Mouse (Mus musculus): ENCODE results near the gene Rcsd1. TPM values are rescaled to one million over a fixed set of nuclear protein-coding genes. Genes with fewer than 3 reads are reported as not detected.

Gene Rcsd1
- polyA plus RNA-seq, 1 experiment from 2014 or later: 13.5 TPM

GRCm38 (mm10) chr1:165605108-165605507 lies 104.4 kb downstream of the Rcsd1 start:
- Histone ChIP-seq H3K4me1 (replicated peaks) (peaks cover 9% of the 10 kb centered on the region), H3K27me3 (no peaks in the 10 kb centered on the region), H3K9ac (no peak overlapping the region), H3K9me3 (no peaks in the 10 kb centered on the region), H3K27ac (no peak overlapping the region), H3K4me3 (no peak overlapping the region), H3K4me2 (no peak overlapping the region), H3K36me3 (peaks cover 66% of the 10 kb centered on the region)
- WGBS: 87% methylated on average over 3 of the region's 3 CpGs
- ATAC-seq (ENCODE audit: low FRiP score): no peak

- Histone ChIP-seq H3K9ac (no peak overlapping the region), H3K36me3 (peaks cover 66% of the 10 kb centered on the region), H3K4me2 (no peak overlapping the region), H3K9me3 (no peaks in the 10 kb centered on the region), H3K4me3 (no peak overlapping the region), H3K4me1 (replicated peaks) (peaks cover 2% of the 10 kb centered on the region), H3K27ac (no peak overlapping the region), H3K27me3 (no peaks in the 10 kb centered on the region)
- ATAC-seq (ENCODE audit: low FRiP score): no peak
- WGBS: 90% methylated on average over 8 of the region's 8 CpGs
Measured at GRCm38 (mm10) chr1:165604203-165604602, 105.4 kb downstream of the Rcsd1 start.

- peaks cover 65% of the 10 kb centered on the region for H3K36me3 ChIP-seq
- H3K27ac ChIP-seq: no peak overlapping the region
- 91% methylated on average over 14 of the region's 14 CpGs for WGBS
- no peaks in the 10 kb centered on the region for H3K27me3 ChIP-seq
- no peak overlapping the region for H3K4me3 ChIP-seq
- H3K4me1 ChIP-seq (replicated peaks): no peaks in the 10 kb centered on the region
- H3K9ac ChIP-seq: no peak overlapping the region
- H3K9me3 ChIP-seq: no peaks in the 10 kb centered on the region
- H3K4me2 ChIP-seq: no peak overlapping the region
- no peak for ATAC-seq (ENCODE audit: low FRiP score)
Measured at GRCm38 (mm10) chr1:165603218-165603617, 106.3 kb downstream of the Rcsd1 start.

- no peak overlapping the region for H3K9ac ChIP-seq
- WGBS: 86% methylated on average over 10 of the region's 10 CpGs
- H3K36me3 ChIP-seq: peaks cover 56% of the 10 kb centered on the region
- no peaks in the 10 kb centered on the region for H3K9me3 ChIP-seq
- H3K4me3 ChIP-seq: no peak overlapping the region
- no peaks in the 10 kb centered on the region for H3K4me1 ChIP-seq (replicated peaks)
- no peak overlapping the region for H3K27ac ChIP-seq
- ATAC-seq (ENCODE audit: low FRiP score): no peak
- no peak overlapping the region for H3K4me2 ChIP-seq
- no peaks in the 10 kb centered on the region for H3K27me3 ChIP-seq
Measured at GRCm38 (mm10) chr1:165601775-165602280, 107.7 kb downstream of the Rcsd1 start.

Small RNA genes within 50 kb of the gene (microRNA-seq; reads per million reads assigned to microRNA genes)
- not detected for gene Gm44458

Other genes with a start within 250 kb of the Rcsd1 start
- gene Dcaf6, start 249.3 kb downstream of the Rcsd1 start, polyA plus RNA-seq (2015; fragmentation: Nextera tagmentation; extraction: Ambion mirVana): 12.8 and 14.6 TPM in 2 replicates
- 173 and 191 TPM in 2 replicates for gene Mpc2, start 249.1 kb downstream of the Rcsd1 start, polyA plus RNA-seq (2015; fragmentation: Nextera tagmentation; extraction: Ambion mirVana)
- gene Adcy10, start 224.6 kb downstream of the Rcsd1 start, polyA plus RNA-seq (2015; fragmentation: Nextera tagmentation; extraction: Ambion mirVana): 0.26 and 0.35 TPM in 2 replicates
- gene Mpzl1, start 75.2 kb downstream of the Rcsd1 start, polyA plus RNA-seq (2015; fragmentation: Nextera tagmentation; extraction: Ambion mirVana): 151 and 157 TPM in 2 replicates
- gene Creg1, start 54.0 kb upstream of the Rcsd1 start, polyA plus RNA-seq (2015; fragmentation: Nextera tagmentation; extraction: Ambion mirVana): 24.1 and 31.6 TPM in 2 replicates
- gene Cd247, start 78.9 kb upstream of the Rcsd1 start, polyA plus RNA-seq (2015; fragmentation: Nextera tagmentation; extraction: Ambion mirVana): 0.60 and 1.5 TPM in 2 replicates

Data from hindbrain, embryonic 13.5 days (tissue).